Mouse (Mus musculus): ENCODE measurements around the gene Atxn10.
"Not testable (repeated sequence)": the region's sequence is repeated elsewhere in the genome, so short reads cannot be mapped to it uniquely, and the experiment has no call there.

Atxn10 gene

GRCm38 (mm10) chr15:85335671-85336300, at the start of gene Atxn10:
Atxn10 (plus strand) TSS chr15:85336245.
- DNase-seq = no peak

GRCm38 (mm10) chr15:85294632-85295031, 41.4 kb upstream of the Atxn10 start:
- no peak for DNase-seq

- no peak for DNase-seq
Measured at GRCm38 (mm10) chr15:85295544-85295943, 40.5 kb upstream of the Atxn10 start.

GRCm38 (mm10) chr15:85295977-85296376, 40.1 kb upstream of the Atxn10 start:
- no peak for DNase-seq

- no peak for DNase-seq
Measured at GRCm38 (mm10) chr15:85296538-85296937, 39.5 kb upstream of the Atxn10 start.

GRCm38 (mm10) chr15:85298167-85298781, 37.8 kb upstream of the Atxn10 start:
- DNase-seq = no peak

- no peak for DNase-seq
Measured at GRCm38 (mm10) chr15:85298946-85299345, 37.1 kb upstream of the Atxn10 start.

GRCm38 (mm10) chr15:85303241-85303640, 32.8 kb upstream of the Atxn10 start:
- no peak for DNase-seq

GRCm38 (mm10) chr15:85303976-85304375, 32.1 kb upstream of the Atxn10 start:
- DNase-seq = no peak

GRCm38 (mm10) chr15:85307061-85307660, 28.9 kb upstream of the Atxn10 start:
- DNase-seq = no peak

- no peak for DNase-seq
Measured at GRCm38 (mm10) chr15:85311058-85311657, 24.9 kb upstream of the Atxn10 start.

- peak; percentile 28 to 68 for DNase-seq
Measured at GRCm38 (mm10) chr15:85315378-85316025, 20.5 kb upstream of the Atxn10 start.

GRCm38 (mm10) chr15:85316342-85317140, 19.5 kb upstream of the Atxn10 start:
- DNase-seq = no peak

- DNase-seq = no peak
Measured at GRCm38 (mm10) chr15:85319924-85320668, 15.9 kb upstream of the Atxn10 start.

GRCm38 (mm10) chr15:85323214-85323613, 12.8 kb upstream of the Atxn10 start:
- no peak for DNase-seq

- DNase-seq = no peak
Measured at GRCm38 (mm10) chr15:85324426-85324825, 11.6 kb upstream of the Atxn10 start.

- no peak for DNase-seq
Measured at GRCm38 (mm10) chr15:85327808-85328207, 8.2 kb upstream of the Atxn10 start.

GRCm38 (mm10) chr15:85328455-85328854, 7.6 kb upstream of the Atxn10 start:
- not testable (repeated sequence) for DNase-seq

- DNase-seq = no peak
Measured at GRCm38 (mm10) chr15:85329096-85329495, 6.9 kb upstream of the Atxn10 start.

- DNase-seq = no peak
Measured at GRCm38 (mm10) chr15:85330024-85330423, 6.0 kb upstream of the Atxn10 start.

- DNase-seq = not testable (repeated sequence)
Measured at GRCm38 (mm10) chr15:85333511-85333910, 2.5 kb upstream of the Atxn10 start.

- no peak for DNase-seq
Measured at GRCm38 (mm10) chr15:85334234-85334633, 1.8 kb upstream of the Atxn10 start.
